Mouse (Mus musculus): ENCODE data around the gene Naa38. TPM values are rescaled to one million over a fixed set of nuclear protein-coding genes. Genes with fewer than 3 reads are reported as not detected.

Naa38 gene
- total RNA-seq, 2 experiments from 2014 or later: 94.0 to 113 TPM

DNA sequence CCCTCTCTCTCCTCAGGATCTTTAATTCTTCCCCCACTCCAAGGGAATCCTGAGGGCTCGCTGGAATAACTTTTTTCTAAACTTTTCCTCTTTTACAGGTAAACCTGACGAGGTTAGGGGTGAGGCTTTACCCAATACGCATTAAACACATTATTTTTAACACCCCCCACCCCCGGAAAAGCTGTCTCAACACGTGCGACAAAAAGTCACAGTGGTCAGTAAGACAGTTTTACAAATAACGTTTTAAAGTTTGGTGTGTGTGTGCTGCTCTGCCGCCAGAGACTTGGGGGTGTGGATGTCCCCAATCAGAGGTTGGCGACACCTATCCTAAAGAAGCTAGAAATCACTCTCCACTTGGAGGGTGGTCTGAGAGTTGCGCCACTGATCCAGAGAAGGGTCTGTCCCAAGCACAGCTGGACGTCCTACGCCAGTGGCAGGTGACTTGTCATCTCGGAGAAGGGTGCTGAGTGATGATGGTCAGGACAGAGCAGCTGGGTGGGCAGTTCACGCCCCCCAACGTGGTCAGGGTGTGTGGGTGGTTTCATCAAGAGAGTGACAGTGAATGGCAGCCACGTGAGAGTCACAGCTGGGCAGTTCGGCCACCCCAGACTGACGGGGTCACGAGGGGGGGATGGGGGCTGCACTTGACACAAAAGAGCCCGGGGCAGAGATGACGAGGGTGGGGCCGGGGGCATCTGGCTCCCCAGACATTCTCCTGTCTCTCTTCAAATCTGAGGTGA, 27.5 kb upstream of the Naa38 start:
- DNase-seq (ENCODE audit: extremely low spot score in 1 of 2, low spot score in 2 of 2): no peak
- peak overlapping the region; percentile 91 for H3K4me3 ChIP-seq
- TF ChIP-seq CTCF (IDR thresholded peaks at IDR 0.05): no peak
- intact Hi-C loops (cut with DNase I): loop anchor here (2.0 kb wide), 1 partner anchor 45 kb away; the partner anchor contains the start of genes Cntrob and Trappc1
- H3K27ac ChIP-seq: peak overlapping the region; percentile 91

DNA sequence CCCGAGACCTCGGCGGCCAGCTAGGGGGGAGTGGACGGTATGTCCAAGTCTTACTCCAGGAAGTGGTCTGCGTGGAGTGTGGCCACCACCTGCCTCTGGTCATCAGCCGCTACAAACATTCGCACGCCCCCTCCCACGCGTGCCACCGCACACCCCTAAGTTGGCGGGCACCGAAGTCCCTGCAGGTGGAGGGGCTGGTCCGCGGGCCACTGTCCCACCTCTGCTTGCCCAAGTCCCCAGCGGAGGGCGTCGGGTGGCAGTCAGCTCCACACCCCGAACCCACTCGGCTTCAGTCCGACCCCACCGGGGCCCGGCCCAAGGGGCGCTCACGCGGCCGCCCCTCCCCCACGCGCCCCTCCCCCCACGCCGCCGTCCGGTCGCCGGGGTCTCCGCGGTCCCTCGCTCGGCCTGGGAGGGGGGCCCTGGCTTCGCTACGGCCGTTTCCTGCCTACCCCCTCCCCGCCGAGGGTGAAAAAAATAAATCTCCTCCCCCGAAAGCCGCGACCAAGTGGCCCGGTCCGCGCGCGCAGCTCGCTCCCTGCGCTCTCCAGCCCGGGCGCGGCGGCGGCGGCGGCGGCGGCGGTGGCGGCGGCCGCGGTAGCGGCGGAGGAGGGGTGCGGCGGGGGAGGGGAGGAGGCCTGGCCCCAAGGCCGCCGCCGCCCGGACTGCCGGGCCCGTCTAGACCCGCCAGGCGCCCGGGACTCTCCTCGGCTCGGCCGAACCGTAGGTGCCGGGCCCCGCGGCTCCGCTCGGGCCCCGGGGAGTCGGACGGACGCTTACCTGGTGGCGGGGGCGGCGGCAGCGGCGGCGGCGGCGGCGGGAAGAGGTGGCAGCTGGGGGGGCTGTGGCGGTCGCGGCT, 26.7 kb upstream of the Naa38 start:
- DNase-seq (ENCODE audit: extremely low spot score in 1 of 2, low spot score in 2 of 2): peak; percentile 37 to 47
- TF ChIP-seq CTCF (IDR thresholded peaks at IDR 0.05): no peak
- intact Hi-C loops (cut with DNase I): no loop called here

GRCm38 (mm10) chr11:69369215-69369989, 25.9 kb upstream of the Naa38 start, which contains the start of gene Chd3:
Gene Chd3 (minus strand): TSS chr11:69369406.
- peak within 1 kb of the TSS; percentile 91 for H3K27ac ChIP-seq
- intact Hi-C loops (cut with DNase I): no loop called here
- no peak for TF ChIP-seq CTCF (IDR thresholded peaks at IDR 0.05)
- no peak for DNase-seq (ENCODE audit: extremely low spot score in 1 of 2, low spot score in 2 of 2)
- peak within 1 kb of the TSS; percentile 91 for H3K4me3 ChIP-seq

More for the DNA sequence above, 26.7 kb upstream of the Naa38 start:
- Histone ChIP-seq H3K27ac (peak overlapping the region; percentile 91), H3K4me3 (peak overlapping the region; percentile 91)

DNA sequence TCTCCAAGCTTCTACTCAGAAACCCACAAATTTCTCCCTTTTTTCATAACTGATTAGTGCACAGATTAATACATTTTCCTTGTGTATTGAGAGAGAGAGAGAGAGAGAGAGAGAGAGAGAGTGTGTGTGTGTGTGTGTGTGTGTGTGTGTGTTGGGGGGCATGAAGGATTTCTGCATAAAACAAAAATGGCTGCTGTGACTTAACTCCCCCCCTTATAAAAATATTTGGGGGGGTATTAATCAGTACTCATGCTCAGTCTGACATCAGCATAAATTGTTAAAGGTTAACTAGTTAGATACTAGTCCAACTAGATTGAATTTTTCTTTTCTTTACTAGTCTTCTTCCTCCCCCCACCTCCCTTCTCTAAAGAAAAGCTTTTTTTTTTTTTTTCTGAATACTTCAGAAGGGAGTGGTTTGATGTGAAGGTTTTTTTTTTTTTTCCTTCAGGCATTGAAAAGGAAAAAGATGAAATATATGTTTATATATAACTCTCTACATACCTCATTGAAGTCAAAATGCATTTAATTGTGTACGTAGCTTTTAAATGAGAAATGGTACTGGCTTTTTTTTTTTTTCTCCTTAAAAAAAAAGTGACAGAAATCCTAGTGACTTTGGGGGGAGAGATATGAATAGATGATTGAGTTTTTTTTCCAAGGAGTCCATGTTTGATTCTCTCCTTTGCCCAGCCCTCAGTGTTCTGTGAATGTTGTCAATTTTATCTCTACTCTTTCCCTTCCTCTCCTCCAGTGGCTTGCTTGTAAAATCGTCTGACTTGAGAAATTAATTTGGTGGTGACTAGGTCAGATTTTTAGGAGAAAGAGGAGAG, 25.1 kb upstream of the Naa38 start:
- Histone ChIP-seq H3K27ac (peak overlapping the region; percentile 91), H3K4me3 (peak overlapping the region; percentile 39; the same call in 1 of the 2 replicates)
- no peak for TF ChIP-seq CTCF (IDR thresholded peaks at IDR 0.05)
- DNase-seq (ENCODE audit: extremely low spot score in 1 of 2, low spot score in 2 of 2): no peak
- intact Hi-C loops (cut with DNase I): no loop called here

DNA sequence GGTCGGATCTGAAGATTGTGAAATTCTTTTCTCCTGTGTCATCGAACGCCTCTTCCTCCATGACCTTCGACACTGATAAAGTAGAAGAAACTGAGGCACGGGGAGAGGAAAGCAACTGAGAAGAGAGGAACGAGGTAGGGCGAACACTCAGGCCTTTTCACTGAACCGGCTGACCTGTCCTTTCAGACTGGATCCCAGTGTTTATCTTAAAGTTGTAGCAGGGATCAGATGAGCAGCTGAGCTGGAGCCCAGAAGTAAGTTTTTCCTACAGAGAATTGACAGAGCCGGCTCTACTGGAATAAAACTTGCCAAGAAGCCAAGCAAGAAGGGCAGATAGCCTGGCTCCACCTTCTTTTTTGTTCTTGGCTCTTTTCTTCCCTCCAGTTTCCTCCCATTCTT, 24.5 kb upstream of the Naa38 start:
- peak overlapping the region; percentile 25; the same call in 1 of the 2 replicates for H3K27ac ChIP-seq
- no peak for TF ChIP-seq CTCF (IDR thresholded peaks at IDR 0.05)
- no peak overlapping the region for H3K4me3 ChIP-seq
- no peak for DNase-seq (ENCODE audit: extremely low spot score in 1 of 2, low spot score in 2 of 2)
- intact Hi-C loops (cut with DNase I): no loop called here

DNA sequence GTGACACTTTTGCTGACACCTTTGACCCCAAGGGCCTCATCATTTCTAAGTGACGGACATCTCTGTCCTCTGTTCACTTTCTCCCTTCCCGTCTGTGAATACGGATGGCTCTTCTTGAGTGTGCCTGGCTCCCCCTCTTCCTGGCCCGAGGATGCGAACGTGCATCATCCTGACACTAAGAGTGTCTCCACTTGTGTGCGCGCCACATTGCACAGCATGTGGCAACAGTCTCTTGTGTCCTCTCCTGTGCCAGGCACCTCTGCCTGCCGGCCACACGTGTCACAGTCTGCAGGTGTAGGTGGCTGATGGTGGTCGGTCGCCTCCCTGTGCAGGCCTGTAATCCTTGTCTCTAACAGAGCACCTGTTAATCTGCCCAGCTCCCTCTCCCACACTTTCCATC, 23.7 kb upstream of the Naa38 start:
- Histone ChIP-seq H3K27ac (peak overlapping the region; percentile 25), H3K4me3 (no peak overlapping the region)
- DNase-seq (ENCODE audit: extremely low spot score in 1 of 2, low spot score in 2 of 2): peak in 1 of 2 experiments; percentile 24
- no peak for TF ChIP-seq CTCF (IDR thresholded peaks at IDR 0.05)
- intact Hi-C loops (cut with DNase I): no loop called here

DNA sequence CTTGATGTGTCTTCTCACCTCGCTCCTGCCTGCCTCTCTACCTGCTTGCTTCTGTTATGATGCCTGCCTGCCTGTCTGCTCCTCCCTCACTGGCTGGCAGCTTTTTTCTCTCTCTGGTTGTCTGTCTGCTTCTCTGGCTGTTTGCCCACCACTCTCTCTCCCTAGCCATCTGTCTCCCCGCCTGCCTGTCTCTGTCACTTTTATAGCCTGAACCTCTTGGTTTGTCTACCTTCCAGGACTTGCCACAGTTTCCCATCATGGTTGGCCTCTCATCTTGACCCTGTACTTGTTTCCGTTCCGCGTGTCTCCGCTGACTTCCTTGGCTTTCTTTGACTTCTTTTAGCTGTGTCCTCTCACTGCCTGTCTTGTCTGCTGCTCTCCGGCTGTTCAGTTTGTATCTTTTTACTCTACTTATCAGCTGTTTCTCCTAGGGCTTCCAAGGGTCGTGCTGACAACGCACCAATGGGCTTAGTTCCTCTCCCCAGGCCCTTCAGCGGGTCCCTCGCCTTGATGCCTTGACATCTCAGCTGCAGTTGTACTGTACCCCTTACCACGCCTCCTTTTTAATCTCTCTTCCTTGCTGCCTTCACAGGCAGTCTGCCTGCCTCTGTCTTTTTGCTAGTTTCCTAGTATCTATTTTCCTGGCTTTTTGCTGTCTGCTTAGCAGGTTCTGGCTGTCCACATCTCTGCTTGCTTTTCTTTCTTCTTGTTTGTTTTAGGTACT, 23.1 kb upstream of the Naa38 start:
- intact Hi-C loops (cut with DNase I): no loop called here
- Histone ChIP-seq H3K27ac (peak overlapping the region; percentile 48), H3K4me3 (no peak overlapping the region)
- DNase-seq (ENCODE audit: extremely low spot score in 1 of 2, low spot score in 2 of 2): peak; percentile 44 to 62
- no peak for TF ChIP-seq CTCF (IDR thresholded peaks at IDR 0.05)

- Histone ChIP-seq H3K4me3 (no peak overlapping the region), H3K27ac (no peak overlapping the region; the same call in 1 of the 2 replicates)
- no peak for DNase-seq (ENCODE audit: extremely low spot score in 1 of 2, low spot score in 2 of 2)
- intact Hi-C loops (cut with DNase I): no loop called here
- TF ChIP-seq CTCF (IDR thresholded peaks at IDR 0.05): peak; percentile 54
Measured at GRCm38 (mm10) chr11:69372780-69373170, 22.5 kb upstream of the Naa38 start.

DNA sequence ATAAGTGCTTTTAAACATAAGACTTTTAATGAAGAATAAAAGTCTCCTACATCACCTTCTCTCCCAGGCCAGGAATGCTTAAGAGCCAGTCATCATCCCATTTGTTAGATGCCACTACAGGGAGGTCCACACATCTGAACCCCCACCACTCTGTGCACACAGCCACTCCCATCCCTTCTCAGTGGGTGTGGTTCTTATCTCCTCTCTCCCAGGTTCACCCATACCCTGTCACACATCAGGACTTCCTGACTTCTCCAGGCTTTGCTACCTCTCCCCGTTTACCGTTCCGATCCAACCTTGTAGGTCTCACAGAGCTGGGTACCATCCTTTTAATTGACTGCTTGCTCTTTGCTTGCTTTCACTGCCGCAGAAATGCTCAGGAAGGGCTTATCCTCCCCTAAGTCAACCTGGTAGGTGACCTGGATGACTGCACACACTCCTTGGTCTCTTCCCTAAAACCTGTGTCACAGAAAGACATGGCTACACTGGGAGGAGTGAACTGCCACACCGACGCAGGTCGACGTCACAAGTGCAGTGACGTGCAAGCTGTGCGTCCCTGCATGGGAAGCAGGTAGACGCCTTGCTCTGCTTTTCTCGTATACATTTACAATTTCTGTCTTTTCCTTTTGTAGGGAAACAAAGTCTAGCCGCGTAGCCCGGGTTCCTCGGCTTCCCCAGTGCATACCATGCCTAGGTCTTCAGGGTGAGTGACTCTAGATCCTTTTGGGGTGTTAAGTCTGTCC, 21.9 kb upstream of the Naa38 start:
- Histone ChIP-seq H3K4me3 (no peak overlapping the region), H3K27ac (no peak overlapping the region)
- no peak for TF ChIP-seq CTCF (IDR thresholded peaks at IDR 0.05)
- intact Hi-C loops (cut with DNase I): no loop called here
- DNase-seq (ENCODE audit: extremely low spot score in 1 of 2, low spot score in 2 of 2): no peak

DNA sequence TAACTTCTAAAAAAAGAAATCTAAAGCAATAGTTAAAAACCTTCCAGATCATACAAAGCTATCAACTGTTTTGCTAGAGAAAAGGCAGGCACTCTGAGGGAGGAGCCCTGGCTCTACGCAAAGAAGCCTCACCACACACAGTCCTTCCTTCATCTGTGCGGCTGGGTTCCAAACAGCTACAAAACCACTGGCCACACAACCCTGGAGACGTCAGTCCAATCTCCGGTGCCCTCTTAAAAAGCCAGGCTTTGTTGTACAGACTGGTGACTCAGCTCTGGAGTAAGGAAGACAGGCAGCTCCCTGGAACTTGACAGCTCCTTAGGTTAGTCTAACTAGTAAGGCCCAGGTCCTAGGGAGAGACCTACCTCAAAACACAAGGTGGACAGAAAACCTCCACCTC, 19.6 kb upstream of the Naa38 start:
- no peak for TF ChIP-seq CTCF (IDR thresholded peaks at IDR 0.05)
- Histone ChIP-seq H3K27ac (no peak overlapping the region), H3K4me3 (no peak overlapping the region)
- intact Hi-C loops (cut with DNase I): no loop called here
- no peak for DNase-seq (ENCODE audit: extremely low spot score in 1 of 2, low spot score in 2 of 2)

Measured in left cerebral cortex, adult 2 months (tissue).